Mouse (Mus musculus): ENCODE data around the gene Slc15a4. TPM values are rescaled to one million over a fixed set of nuclear protein-coding genes. Genes with fewer than 3 reads are reported as not detected.
A peak's percentile ranks its signal among the peaks of the same experiment; 100 is the strongest.

Slc15a4 gene
- polyA plus RNA-seq, 1 experiment from 2014 or later = 31.1 TPM

DNA sequence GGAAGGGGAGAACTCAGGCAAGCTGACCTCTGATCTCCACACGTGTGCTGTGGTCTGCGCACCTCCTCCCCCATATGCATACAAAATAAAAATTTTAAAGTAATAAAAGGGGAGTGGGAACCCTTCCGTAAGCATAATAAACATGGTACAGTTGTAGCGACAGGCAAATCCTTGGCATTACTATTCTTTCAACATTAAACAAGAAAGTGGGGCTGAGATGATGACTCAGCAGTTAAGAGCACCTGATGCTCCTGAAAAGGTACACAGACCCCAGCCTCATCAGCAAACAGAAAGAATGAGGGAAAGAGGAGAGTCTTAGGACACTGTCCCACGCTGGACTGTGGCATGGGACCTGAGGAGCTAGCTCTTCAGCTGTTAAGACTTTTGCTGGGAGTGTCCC, 29.7 kb downstream of the Slc15a4 start:
- no peak for DNase-seq (ENCODE audit: low read depth, low spot score)

GRCm38 (mm10) chr5:127596862-127597261, 35.8 kb downstream of the Slc15a4 start:
- H3K27me3 ChIP-seq = no peaks in the 10 kb centered on the region
- DNase-seq (ENCODE audit: low read depth, low spot score) (no peak), ATAC-seq (no peak)
- in situ Hi-C loops (cut with MboI; ENCODE audit: low pct_unique_long_range_greater_than_20kb) = no loop called here
- POLR2A ChIA-PET = no interaction called here
- TF ChIP-seq CTCF (IDR thresholded peaks at IDR 0.05) = no peak
- CTCF ChIA-PET = interaction anchor here (2.8 kb wide), 1 partner anchor 12 kb away, joined by 6 read pairs; no protein-coding TSS in a partner anchor

More for the DNA sequence above, 29.7 kb downstream of the Slc15a4 start:
- TF ChIP-seq CTCF (IDR thresholded peaks at IDR 0.05) = no peak
- in situ Hi-C loops (cut with MboI; ENCODE audit: low pct_unique_long_range_greater_than_20kb) = loop anchor here (25.0 kb wide), 1 partner anchor 1409 kb away; the partner anchor contains the start of genes Ran and Stx2
- H3K27me3 ChIP-seq = no peaks in the 10 kb centered on the region
- ChIA-PET CTCF (interaction anchor here (1.0 to 2.0 kb wide), 3 partner anchors 9 to 19 kb away, joined by 3 to 5 read pairs (median 4); no protein-coding TSS in a partner anchor), POLR2A (no interaction called here)
- no peak for ATAC-seq

DNA sequence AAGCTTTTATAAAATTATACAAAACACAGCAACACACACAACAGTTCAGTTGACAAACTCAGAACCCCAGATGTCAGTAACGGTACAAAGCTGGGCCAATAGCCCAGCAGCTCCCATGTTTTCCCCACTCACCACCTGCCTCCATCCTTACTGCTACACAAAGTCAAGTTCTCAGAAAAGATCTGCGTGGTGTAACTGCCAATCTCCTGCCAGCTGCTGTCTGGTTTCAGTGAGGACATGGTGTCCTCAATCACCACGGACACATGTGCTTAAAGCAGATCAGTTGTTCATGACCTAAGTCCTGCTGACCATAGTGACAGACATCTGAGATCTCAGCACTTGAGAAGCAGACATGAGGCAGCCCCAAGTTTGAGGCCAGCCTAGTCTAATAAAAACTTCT, 37.0 kb downstream of the Slc15a4 start:
- no peak for DNase-seq (ENCODE audit: low read depth, low spot score)
- ChIA-PET POLR2A (no interaction called here), CTCF (no interaction called here)
- ATAC-seq = no peak
- H3K27me3 ChIP-seq = no peaks in the 10 kb centered on the region
- in situ Hi-C loops (cut with MboI; ENCODE audit: low pct_unique_long_range_greater_than_20kb) = no loop called here
- no peak for TF ChIP-seq CTCF (IDR thresholded peaks at IDR 0.05)

- DNase-seq (ENCODE audit: low read depth, low spot score) (no peak), ATAC-seq (peak; percentile 29)
- no peaks in the 10 kb centered on the region for H3K27me3 ChIP-seq
- in situ Hi-C loops (cut with MboI; ENCODE audit: low pct_unique_long_range_greater_than_20kb) = no loop called here
- TF ChIP-seq CTCF (IDR thresholded peaks at IDR 0.05) = no peak
- CTCF ChIA-PET = interaction anchor here (0.9 to 2.4 kb wide), 3 partner anchors 9 to 15 kb away, joined by 3 to 8 read pairs (median 5); no protein-coding TSS in a partner anchor
- POLR2A ChIA-PET = no interaction called here
These were observed 39.8 kb downstream of the Slc15a4 start for GRCm38 (mm10) chr5:127592854-127593253.

DNA sequence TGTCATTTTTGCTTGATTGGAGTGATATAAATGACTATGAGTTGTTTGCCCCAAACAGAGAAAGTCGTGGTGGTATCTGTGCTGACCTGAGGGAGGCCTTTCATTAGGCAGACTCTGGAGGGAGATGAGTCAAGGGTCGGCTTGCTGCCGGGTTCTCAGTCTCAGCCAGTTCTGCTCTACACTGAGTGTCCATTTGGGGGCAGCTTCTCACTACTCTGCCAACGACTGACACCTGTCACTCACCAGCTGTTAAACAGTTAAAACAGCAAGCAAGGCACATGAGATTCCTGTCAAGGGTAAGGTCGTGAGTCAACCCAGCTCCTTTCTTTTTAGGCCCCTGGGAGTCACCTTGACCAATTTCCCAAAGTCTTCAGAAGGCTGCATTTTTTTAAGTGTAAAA, 40.3 kb downstream of the Slc15a4 start:
- POLR2A ChIA-PET = no interaction called here
- no peak for TF ChIP-seq CTCF (IDR thresholded peaks at IDR 0.05)
- in situ Hi-C loops (cut with MboI; ENCODE audit: low pct_unique_long_range_greater_than_20kb) = no loop called here
- ATAC-seq (no peak), DNase-seq (ENCODE audit: low read depth, low spot score) (no peak)
- no peaks in the 10 kb centered on the region for H3K27me3 ChIP-seq
- CTCF ChIA-PET = interaction anchor here (1.1 to 2.4 kb wide), 2 partner anchors 9 to 12 kb away, joined by 5 to 8 read pairs; no protein-coding TSS in a partner anchor

DNA sequence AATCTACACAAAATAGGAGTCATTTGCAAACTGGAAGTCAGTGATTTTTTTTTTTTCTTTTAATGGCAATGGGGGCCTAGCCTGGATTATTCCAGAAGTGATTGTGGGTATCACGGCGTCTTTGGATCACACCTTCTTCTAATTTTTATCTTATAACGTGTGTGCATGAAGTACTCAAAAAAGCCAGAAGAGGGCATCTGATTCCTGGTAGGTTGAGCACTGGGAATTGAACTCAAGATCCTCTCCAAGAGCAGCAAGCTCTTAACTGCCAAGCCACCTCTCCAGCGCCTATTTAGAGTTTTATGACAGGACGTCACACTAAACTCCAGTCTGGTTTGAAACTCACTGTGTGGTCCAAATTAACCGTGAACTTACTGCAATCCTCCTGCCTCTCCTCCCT, 44.8 kb downstream of the Slc15a4 start:
- TF ChIP-seq CTCF (IDR thresholded peaks at IDR 0.05) = peak; percentile 23
- DNase-seq (ENCODE audit: low read depth, low spot score) = no peak
- H3K27me3 ChIP-seq = no peaks in the 10 kb centered on the region
- ChIA-PET POLR2A (no interaction called here), CTCF (no interaction called here)
- no peak for ATAC-seq
- in situ Hi-C loops (cut with MboI; ENCODE audit: low pct_unique_long_range_greater_than_20kb) = no loop called here

DNA sequence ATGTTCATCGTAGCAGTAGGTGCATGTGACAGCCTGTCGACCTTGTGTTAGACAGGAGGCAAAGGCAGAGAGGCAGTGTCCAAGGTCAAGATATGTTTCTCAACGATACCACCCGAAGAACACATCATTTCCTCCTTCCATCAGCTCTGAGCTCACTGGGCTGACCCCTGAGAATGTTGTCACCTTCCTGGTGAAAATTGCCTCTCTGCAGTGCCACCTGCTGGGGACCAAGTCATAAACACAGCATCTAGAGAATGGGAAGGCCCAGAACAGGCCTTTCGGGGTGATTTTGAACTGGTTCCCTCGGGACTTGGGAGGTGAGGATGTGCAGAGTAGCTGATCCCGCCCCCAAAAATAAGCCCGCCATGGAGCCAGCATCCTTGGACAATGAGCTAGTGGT, 49.0 kb downstream of the Slc15a4 start:
- in situ Hi-C loops (cut with MboI; ENCODE audit: low pct_unique_long_range_greater_than_20kb) = no loop called here
- no peaks in the 10 kb centered on the region for H3K27me3 ChIP-seq
- ChIA-PET CTCF (interaction anchor here (1.1 kb wide), 1 partner anchor 19 kb away, joined by 4 read pairs; no protein-coding TSS in a partner anchor), POLR2A (no interaction called here)
- TF ChIP-seq CTCF (IDR thresholded peaks at IDR 0.05) = peak; percentile 53
- peak; percentile 32 for ATAC-seq
- no peak for DNase-seq (ENCODE audit: low read depth, low spot score)

GRCm38 (mm10) chr5:127577419-127577818, 55.3 kb downstream of the Slc15a4 start:
- in situ Hi-C loops (cut with MboI; ENCODE audit: low pct_unique_long_range_greater_than_20kb) = no loop called here
- DNase-seq (ENCODE audit: low read depth, low spot score) = no peak
- TF ChIP-seq CTCF (IDR thresholded peaks at IDR 0.05) = peak; percentile 63
- H3K27me3 ChIP-seq = no peaks in the 10 kb centered on the region
- no peak for ATAC-seq
- ChIA-PET CTCF (no interaction called here), POLR2A (no interaction called here)

DNA sequence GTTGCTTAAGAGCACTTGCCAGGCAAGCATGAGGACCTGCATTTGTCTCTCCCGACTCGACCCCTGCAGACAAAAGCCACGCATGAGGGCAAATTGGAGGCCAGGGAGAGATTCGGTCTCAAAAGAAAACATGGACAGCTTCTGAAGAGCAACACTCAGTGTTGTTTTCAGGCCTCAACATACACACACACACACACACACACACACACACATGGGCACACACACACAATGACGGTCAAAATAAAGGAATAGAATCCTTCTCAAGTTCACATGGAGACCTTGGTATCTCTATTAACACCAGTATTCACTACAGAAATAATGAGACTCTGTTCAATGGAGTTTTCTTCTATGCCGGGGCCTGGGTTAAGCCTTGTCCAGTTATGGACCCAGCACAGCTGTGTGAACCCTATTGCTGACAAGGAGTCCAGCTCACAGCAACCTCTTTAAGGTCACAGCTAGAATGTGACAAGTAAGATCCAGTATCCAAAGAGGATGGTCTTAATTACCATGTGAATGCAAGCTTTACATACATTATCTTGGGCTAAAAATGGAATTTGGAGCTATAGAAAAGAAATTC, 65.4 kb downstream of the Slc15a4 start:
- no peak for TF ChIP-seq CTCF (IDR thresholded peaks at IDR 0.05)
- in situ Hi-C loops (cut with MboI; ENCODE audit: low pct_unique_long_range_greater_than_20kb) = no loop called here
- no peaks in the 10 kb centered on the region for H3K27me3 ChIP-seq
- ChIA-PET POLR2A (no interaction called here), CTCF (no interaction called here)
- DNase-seq (ENCODE audit: low read depth, low spot score) (no peak), ATAC-seq (no peak)

DNA sequence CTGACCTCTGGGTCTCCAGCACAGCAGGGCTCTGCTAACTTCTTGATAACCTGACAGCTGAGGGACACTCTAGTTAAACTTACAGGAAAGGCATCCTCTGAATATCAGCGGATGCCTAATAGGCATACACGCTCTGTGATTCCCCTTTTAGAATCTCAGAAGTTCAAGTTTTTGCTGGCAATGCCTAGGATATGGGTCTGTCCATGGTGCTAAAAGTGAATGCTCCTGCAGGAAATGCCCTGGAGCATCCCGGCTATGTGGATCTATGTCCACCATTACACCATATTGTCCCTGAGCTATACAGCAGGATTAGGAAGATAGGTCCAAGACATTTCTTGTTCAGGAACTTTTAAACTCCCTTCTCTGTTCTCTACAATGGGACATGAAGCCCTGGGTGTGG, 71.6 kb downstream of the Slc15a4 start:
- in situ Hi-C loops (cut with MboI; ENCODE audit: low pct_unique_long_range_greater_than_20kb) = no loop called here
- ChIA-PET CTCF (interaction anchor here (1.2 kb wide), 1 partner anchor 8 kb away, joined by 3 read pairs; no protein-coding TSS in a partner anchor), POLR2A (no interaction called here)
- ATAC-seq (no peak), DNase-seq (ENCODE audit: low read depth, low spot score) (no peak)
- no peak for TF ChIP-seq CTCF (IDR thresholded peaks at IDR 0.05)
- no peaks in the 10 kb centered on the region for H3K27me3 ChIP-seq

GRCm38 (mm10) chr5:127548136-127548535, 84.6 kb downstream of the Slc15a4 start:
- no peaks in the 10 kb centered on the region for H3K27me3 ChIP-seq
- TF ChIP-seq CTCF (IDR thresholded peaks at IDR 0.05) = no peak
- no peak for DNase-seq (ENCODE audit: low read depth, low spot score)
- no peak for ATAC-seq
- ChIA-PET CTCF (no interaction called here), POLR2A (no interaction called here)
- in situ Hi-C loops (cut with MboI; ENCODE audit: low pct_unique_long_range_greater_than_20kb) = no loop called here

DNA sequence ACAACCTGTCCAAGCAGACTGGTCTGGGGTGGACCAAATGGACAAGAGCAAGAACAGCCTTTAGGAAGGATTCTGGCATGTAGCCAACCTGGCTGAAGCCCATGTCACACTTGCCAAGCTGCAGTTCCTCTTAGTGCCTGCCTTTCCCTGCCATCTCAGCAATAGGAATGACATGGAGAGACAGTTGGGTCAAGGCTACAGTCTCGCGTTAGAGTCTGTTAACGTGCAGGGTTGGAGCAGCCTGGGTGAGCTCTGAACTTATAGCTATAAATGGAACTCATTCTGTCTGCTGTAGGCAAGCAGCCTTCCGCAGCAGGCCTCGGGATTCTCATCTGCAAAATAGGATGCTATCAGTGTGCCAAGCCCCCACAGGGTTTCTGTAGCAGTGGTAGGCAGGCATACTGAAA, 86.1 kb downstream of the Slc15a4 start:
- TF ChIP-seq CTCF (IDR thresholded peaks at IDR 0.05) = no peak
- CTCF ChIA-PET = no interaction called here
- POLR2A ChIA-PET = no interaction called here
- DNase-seq (ENCODE audit: low read depth, low spot score) (no peak), ATAC-seq (no peak)
- in situ Hi-C loops (cut with MboI; ENCODE audit: low pct_unique_long_range_greater_than_20kb) = no loop called here
- H3K27me3 ChIP-seq = no peaks in the 10 kb centered on the region

Other genes with a start within 250 kb of the Slc15a4 start
- gene Glt1d1, start 635 bp downstream of the Slc15a4 start, polyA plus RNA-seq (2021) = 0.31 TPM

Measured in Patski (cell line).